Mouse (Mus musculus) kidney, adult 2 months (tissue): ENCODE data around the gene Tymp. TPM values are rescaled to one million over a fixed set of nuclear protein-coding genes. Genes with fewer than 3 reads are reported as not detected.
A peak's percentile ranks its signal among the peaks of the same experiment; 100 is the strongest.

Experiments used
- DNase-seq: peaks from one replicate; pipeline ENCODE4 v3.0.0; 2021
- H3K27ac ChIP-seq: fragments of 200-500 bp; 2 replicates; pipeline ENCODE4 v1.5.1; 2012; ENCODE audit warnings: low read depth, low read length, control low read depth, inconsistent platforms; ENCODE audit not compliant: insufficient read depth
- H3K27me3 ChIP-seq: fragments of 200-500 bp; replicated peaks from 2 replicates; pipeline ENCODE4 v1.6.1; 2012; ENCODE audit warnings: mild to moderate bottlenecking, moderate library complexity, low read length, inconsistent platforms; ENCODE audit not compliant: control insufficient read depth, insufficient read depth
- H3K36me3 ChIP-seq: fragments of 200-500 bp; 2 replicates; pipeline ENCODE4 v1.6.1; 2012; ENCODE audit warnings: mild to moderate bottlenecking, moderate library complexity, low read length, inconsistent platforms; ENCODE audit not compliant: control insufficient read depth, insufficient read depth
- H3K4me1 ChIP-seq: fragments of 200-500 bp; 2 replicates; pipeline ENCODE4 v1.6.1; 2011; ENCODE audit warnings: low read length; ENCODE audit not compliant: control insufficient read depth, insufficient read depth
- H3K4me3 ChIP-seq: fragments of 200-500 bp; 2 replicates; pipeline ENCODE4 v1.5.1; 2011; ENCODE audit warnings: mild to moderate bottlenecking, low read depth, low read length, control low read depth; ENCODE audit not compliant: insufficient read depth
- CTCF ChIP-seq: fragments of 200-500 bp; conservative IDR thresholded peaks from 2 replicates; pipeline ENCODE4 v1.5.1; 2011; ENCODE audit warnings: low read depth, mild to moderate bottlenecking, control low read depth, low read length, moderate library complexity, mixed read lengths; ENCODE audit not compliant: insufficient read depth, insufficient read length
- POLR2A ChIP-seq: fragments of 200-500 bp; IDR thresholded peaks from one replicate; pipeline ENCODE4 v1.6.1; 2011; ENCODE audit warnings: low read depth, low read length, control low read depth
- WGBS: fragments of 180-500 bp; shearing (Covaris S2); methylation state at CpG from one replicate; pipeline ENCODE4 v1.1.7; 2018; 5-methylcytosine and 5-hydroxymethylcytosine counted together
- polyA plus RNA-seq: library from polyadenylated mRNA; depleted of rRNA; stranded (reverse); fragments of >200 nt; gene quantifications from 2 replicates; pipeline ENCODE4 v1.2.3, GENCODE M21; 2012

Gene Tymp
- polyA plus RNA-seq, 1 experiment = 1.8 TPM

DNA sequence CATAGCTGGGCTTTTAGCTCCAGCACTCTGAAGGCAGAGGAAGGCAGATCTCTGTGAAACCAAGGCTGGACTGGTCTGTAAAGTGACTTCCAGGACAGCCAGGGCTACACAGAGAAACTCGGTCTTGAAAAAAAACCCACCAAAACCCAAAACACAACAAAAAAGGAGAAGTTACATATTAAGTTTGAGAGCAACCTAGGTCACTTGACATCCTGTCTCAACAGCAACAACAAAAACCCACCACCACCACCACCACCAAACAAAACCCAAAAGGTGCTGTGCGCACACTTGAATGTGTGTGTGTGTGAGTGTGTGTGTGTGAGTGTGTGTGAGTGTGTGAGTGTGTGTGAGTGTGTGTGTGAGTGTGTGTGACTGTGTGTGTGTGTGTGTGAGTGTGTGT is 37.1 kb downstream of the Tymp start:
- TF ChIP-seq CTCF (no peak), POLR2A (no peak)
- Histone ChIP-seq H3K4me3 (no peak overlapping the region), H3K36me3 (peaks cover 11% of the 10 kb centered on the region; the same call in 1 of the 2 replicates), H3K27me3 (no peaks in the 10 kb centered on the region), H3K27ac (no peak overlapping the region), H3K4me1 (no peaks in the 10 kb centered on the region; the same call in 1 of the 2 replicates)
- WGBS = 73% methylated on average over 2 of the region's 2 CpGs
- DNase-seq = no peak

DNA sequence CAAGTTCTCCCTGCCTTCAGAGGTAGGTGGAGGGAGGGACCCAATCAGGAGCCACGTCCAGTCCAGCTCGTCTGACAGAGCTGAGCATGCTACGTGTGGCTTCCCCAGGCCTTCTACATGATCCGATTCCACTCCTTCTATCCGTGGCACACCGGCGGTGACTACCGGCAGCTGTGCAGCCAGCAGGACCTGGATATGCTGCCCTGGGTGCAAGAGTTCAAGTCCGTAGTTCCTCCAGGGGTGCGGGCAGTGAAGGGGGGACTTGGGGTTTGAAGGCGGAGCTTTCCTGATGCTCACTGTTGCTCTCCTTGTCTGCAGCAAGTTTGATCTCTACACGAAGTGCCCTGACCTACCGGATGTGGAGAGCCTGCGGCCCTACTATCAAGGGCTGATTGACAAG is 40.4 kb downstream of the Tymp start:
- Histone ChIP-seq H3K4me3 (peak overlapping the region; percentile 54), H3K27me3 (no peaks in the 10 kb centered on the region), H3K4me1 (peaks cover 4% of the 10 kb centered on the region; the same call in 1 of the 2 replicates), H3K27ac (peak overlapping the region; percentile 77), H3K36me3 (peaks cover 11% of the 10 kb centered on the region; the same call in 1 of the 2 replicates)
- WGBS = 60% methylated on average over 14 of the region's 14 CpGs
- TF ChIP-seq CTCF (no peak), POLR2A (peak; percentile 64)
- DNase-seq = peak; percentile 49

DNA sequence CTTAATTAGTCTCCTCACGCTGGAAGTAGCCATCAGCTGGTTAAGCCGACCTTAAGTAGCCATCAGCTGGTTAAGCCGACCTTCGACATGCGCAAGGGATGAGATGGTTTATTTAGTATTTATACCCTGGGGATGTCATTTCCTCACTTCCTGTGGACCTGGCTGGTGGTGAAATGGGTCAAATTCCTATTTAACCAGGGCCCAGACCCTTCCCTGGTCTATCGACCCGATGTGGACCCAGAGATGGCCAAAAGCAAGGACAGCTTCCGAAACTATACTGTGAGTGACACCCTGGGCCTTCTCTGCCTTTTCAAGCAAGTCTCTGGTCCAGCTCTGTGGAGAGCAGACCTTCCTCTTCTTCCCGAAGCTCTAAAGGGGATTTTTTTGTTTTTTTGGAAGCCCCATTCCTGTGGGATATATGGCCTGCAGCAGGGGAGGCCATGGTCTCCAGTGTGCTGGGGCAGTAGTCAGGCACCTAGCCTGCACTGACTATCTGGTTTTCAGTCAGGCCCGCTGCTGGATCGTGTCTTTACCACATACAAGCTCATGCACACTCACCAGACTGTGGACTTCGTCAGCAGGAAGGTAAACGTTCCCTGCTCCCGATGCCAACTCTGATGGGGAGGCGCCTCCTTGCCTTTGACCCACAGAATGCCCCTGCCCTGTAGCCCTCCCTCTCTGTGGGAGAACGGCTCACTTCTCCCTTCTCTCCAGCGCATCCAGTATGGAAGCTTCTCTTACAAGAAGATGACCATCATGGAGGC is 41.9 kb downstream of the Tymp start:
- peak; percentile 56 for DNase-seq
- peak overlapping the region; percentile 54 for H3K4me3 ChIP-seq
- no peaks in the 10 kb centered on the region for H3K27me3 ChIP-seq
- 52% methylated on average over 17 of the region's 17 CpGs for WGBS
- peak; percentile 16 for TF ChIP-seq POLR2A
- no peak for TF ChIP-seq CTCF
- peaks cover 4% of the 10 kb centered on the region; the same call in 1 of the 2 replicates for H3K4me1 ChIP-seq
- H3K36me3 ChIP-seq = peaks cover 11% of the 10 kb centered on the region; the same call in 1 of the 2 replicates
- peak overlapping the region; percentile 77 for H3K27ac ChIP-seq

DNA sequence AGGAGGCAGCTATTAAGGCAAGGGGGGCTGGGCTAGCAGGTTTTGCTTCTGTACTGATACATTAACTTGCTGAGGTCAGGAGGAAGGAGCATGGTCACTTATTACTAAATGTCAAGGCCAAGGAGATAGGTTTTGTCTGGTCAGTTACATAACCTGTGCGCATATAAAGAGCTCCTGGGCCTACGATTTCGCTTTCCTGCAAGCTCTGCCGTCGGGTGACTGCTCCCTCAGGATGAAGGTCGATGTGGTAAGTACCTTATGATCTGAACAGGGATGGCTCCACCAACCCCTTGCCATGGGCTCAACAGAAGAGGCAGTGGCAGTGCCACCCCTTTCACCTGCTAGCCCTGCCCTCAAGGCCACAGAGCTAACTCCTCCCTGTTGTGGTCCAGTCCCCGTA is 42.6 kb downstream of the Tymp start, which contains the start of gene Miox:
Miox (plus strand) TSS at position 128 of the 400 bp plus-strand sequence.
- TF ChIP-seq CTCF (no peak), POLR2A (peak; percentile 97)
- H3K27me3 ChIP-seq = no peaks in the 10 kb centered on the region
- H3K27ac ChIP-seq = peak within 1 kb of the TSS; percentile 77

DNA sequence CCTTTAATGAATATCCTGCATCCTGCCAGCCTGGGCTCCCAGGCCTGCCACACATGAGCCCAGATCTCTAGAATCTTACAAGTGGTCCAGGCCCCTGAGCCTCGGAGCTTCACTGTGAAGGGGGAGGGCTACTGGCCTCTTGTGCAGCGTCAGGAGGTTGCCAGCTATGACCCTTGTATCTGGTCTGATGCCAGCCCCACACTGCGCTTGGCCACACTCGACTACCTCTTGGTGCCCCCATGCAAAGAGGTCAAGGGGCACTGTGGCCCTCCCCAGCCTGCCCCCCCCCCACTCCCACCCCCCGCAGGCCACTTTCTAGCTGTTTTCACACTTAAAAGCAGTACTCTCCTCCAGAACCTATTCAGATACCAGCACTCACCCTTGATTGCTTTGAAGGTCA is 50.4 kb downstream of the Tymp start:
- Histone ChIP-seq H3K27me3 (no peaks in the 10 kb centered on the region), H3K4me3 (no peak overlapping the region), H3K36me3 (no peaks in the 10 kb centered on the region), H3K4me1 (no peaks in the 10 kb centered on the region; the same call in 1 of the 2 replicates), H3K27ac (peak overlapping the region; percentile 42; the same call in 1 of the 2 replicates)
- whole genome bisulfite sequencing = 36% methylated on average over 5 of the region's 5 CpGs
- TF ChIP-seq CTCF (no peak), POLR2A (no peak)
- DNase-seq = peak; percentile 90

More for the DNA sequence above, 42.6 kb downstream of the Tymp start, which contains the start of gene Miox:
- Histone ChIP-seq H3K4me3 (peak within 1 kb of the TSS; percentile 54), H3K36me3 (peaks cover 11% of the 10 kb centered on the region; the same call in 1 of the 2 replicates), H3K4me1 (peaks cover 4% of the 10 kb centered on the region; the same call in 1 of the 2 replicates)
- DNase-seq = peak; percentile 93
- WGBS = 59% methylated on average over 7 of the region's 7 CpGs

DNA sequence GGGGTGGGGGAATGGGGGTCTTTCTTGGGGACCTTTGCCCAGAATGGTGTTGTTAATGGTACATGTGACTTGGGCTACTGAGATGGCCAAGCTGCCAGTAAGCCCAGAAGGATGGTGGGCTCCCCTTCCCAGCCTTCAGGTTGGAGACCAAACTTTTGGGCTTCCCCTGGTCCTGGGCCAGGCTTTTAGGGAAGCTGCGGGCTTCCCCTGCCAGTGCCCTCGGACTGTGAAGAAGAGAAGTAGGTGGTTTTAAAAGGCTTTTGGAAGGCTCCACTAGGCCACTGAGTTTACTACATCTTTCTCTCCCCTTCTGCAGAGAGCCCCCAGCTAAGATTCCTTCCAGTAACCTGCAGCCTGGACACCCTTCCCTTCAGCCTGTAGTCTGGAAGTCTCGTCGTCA is 53.2 kb downstream of the Tymp start:
- Histone ChIP-seq H3K4me3 (no peak overlapping the region), H3K4me1 (no peaks in the 10 kb centered on the region; the same call in 1 of the 2 replicates), H3K27me3 (no peaks in the 10 kb centered on the region), H3K27ac (no peak overlapping the region), H3K36me3 (no peaks in the 10 kb centered on the region)
- no peak for DNase-seq
- 86% methylated on average over 4 of the region's 4 CpGs for WGBS
- TF ChIP-seq CTCF (no peak), POLR2A (no peak)
